Mouse (Mus musculus) lung, postnatal 14 days (tissue): ENCODE results near the gene Col6a6.
"Not testable (repeated sequence)": the region's sequence is repeated elsewhere in the genome, so short reads cannot be mapped to it uniquely, and the experiment has no call there.

Experiments used
- DNase-seq: peaks from one replicate; pipeline ENCODE4 v3.0.0; 2021

Col6a6 gene

GRCm38 (mm10) chr9:105658216-105658615 is 169.7 kb downstream of the Col6a6 start:
- no peak for DNase-seq

GRCm38 (mm10) chr9:105656189-105656588 is 171.8 kb downstream of the Col6a6 start:
- no peak for DNase-seq

DNA sequence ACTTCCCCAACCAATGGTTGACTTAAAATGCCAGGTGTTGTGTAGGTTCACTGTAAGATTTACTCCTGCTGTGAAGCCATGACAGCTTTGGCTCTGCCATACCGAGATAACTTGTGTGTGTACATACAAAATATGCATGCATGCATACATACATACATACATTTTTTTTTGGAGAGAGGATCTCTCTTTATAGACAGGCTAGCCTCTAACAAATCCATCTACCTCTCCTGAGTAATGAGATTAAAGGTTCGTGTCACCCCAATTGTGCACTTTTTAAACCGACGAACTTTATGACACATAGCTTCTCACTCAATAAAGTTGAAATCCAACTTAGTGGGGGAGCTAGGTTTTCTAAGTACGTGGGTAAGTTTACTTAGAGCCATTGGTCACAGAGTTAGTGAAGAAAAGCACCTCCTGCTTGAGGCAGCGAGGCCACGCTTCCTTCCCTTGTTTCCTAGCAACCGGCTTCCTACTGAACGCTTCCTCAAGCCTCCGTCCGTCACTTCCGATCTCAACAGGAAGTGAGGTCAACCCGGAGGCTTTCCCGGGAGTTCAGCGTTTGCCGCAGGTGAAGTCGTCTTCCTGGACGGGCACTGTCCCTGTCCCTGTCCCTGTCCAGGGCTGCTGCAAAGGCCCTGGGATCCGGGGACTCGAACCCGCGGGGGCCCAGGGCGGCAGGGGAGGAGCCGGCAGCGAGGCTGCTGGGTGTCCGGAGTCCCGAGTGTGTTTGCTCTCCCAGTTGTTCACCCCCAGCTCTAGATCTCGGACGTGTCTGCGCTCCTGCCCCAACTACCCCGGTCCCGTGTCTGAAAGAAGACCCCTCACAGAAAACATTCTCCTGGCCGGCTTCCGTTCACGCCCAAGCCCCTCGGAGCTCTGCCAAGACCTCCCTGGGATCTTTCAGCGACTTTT is 185.2 kb downstream of the Col6a6 start, which contains the start of gene Pik3r4:
TSS of gene Pik3r4 (plus strand) at position 519 of the 912 bp plus-strand sequence.
- peak; percentile 84 for DNase-seq

DNA sequence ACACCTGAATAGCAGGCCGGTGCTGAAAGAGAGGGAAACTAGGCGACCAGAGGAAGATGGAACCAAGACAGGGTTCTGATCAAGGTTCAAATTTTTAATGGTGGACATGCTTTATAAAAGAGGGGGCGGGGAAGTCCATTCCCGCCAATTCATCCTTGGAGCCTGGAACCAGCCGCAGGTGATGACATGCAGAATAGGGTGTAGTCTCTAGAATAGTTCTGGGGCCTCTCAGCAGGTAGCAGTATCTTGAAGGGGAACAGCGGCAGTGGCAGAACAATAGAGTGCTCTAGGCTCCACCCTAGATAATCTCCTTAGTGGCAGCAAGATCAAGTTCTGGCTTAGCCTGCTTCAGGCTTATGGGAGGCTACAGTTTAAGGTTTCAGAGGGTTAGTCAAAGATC is 186.6 kb downstream of the Col6a6 start:
- DNase-seq, result not testable (repeated sequence)
